Mouse (Mus musculus): ENCODE data around the gene Arsg.

DNA sequence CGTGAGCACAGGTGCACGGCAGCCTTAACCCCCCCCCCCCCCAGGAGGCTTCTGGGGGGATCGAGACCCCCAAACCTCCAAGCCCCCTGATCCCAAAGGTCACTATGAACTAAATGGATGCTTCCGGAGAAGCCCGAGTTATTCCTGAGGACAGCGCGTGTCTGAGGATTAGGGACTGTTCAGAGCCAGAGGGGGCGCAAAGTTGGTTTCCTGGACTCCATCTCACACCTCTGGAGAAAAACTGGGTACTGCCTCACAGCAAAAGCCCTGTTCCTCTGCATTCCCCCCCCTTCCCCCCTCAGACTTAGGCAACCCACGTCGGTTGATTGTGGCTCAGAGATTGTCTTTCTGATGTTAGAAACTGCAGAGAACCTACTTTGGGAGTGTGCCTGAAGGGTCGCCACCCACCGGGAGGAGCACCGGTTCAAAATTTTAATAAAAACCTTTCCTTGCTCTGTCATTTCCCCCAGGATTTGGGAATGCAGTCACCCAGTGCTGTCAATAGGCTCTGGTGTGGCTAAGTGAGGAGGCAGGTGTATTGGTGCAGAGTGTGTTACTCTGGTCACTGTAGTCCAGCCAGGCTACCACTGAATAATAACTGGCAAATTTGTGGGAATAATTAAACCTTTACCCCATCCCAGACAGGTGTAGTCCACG, 1.0 kb downstream of the Arsg start:
- no peak for TF ChIP-seq CTCF (IDR thresholded peaks at IDR 0.05; ENCODE audit: insufficient read depth, low read length)
- TF ChIP-seq POLR2A (IDR thresholded peaks at IDR 0.05; ENCODE audit: borderline replicate concordance, extremely low read depth, low read depth, low read length), result no peak
